Mouse (Mus musculus) liver, embryonic 12.5 days (tissue): ENCODE results near the gene Rab6a. TPM values are rescaled to one million over a fixed set of nuclear protein-coding genes. Genes with fewer than 3 reads are reported as not detected.

Experiments used
- ATAC-seq: fragments of 200-750 bp; cut with Nextera tagmentation; 2 replicates; pipeline ENCODE4 v1.8.0; 2017; ENCODE audit warnings: moderate number of reproducible peaks, mild to moderate bottlenecking, moderate library complexity
- H3K27ac ChIP-seq: fragments of 300-500 bp; sonication (generic); 2 replicates; pipeline ENCODE4 v1.5.1; 2016; ENCODE audit warnings: mild to moderate bottlenecking
- H3K27me3 ChIP-seq: fragments of 300-500 bp; sonication (generic); replicated peaks from 2 replicates; pipeline ENCODE4 v1.6.1; 2016; ENCODE audit warnings: mild to moderate bottlenecking, moderate library complexity
- H3K36me3 ChIP-seq: fragments of 300-500 bp; sonication (generic); 2 replicates; pipeline ENCODE4 v1.6.1; 2016; ENCODE audit warnings: mild to moderate bottlenecking, moderate library complexity
- H3K4me1 ChIP-seq: fragments of 300-500 bp; sonication (generic); 2 replicates; pipeline ENCODE4 v1.6.1; 2016
- H3K4me2 ChIP-seq: fragments of 300-500 bp; sonication (generic); 2 replicates; pipeline ENCODE4 v1.6.1; 2016; ENCODE audit warnings: mild to moderate bottlenecking, moderate library complexity
- H3K4me3 ChIP-seq: fragments of 300-500 bp; sonication (generic); 2 replicates; pipeline ENCODE4 v1.5.1; 2016; ENCODE audit warnings: mild to moderate bottlenecking, moderate library complexity
- H3K9ac ChIP-seq: fragments of 300-500 bp; sonication (generic); 2 replicates; pipeline ENCODE4 v1.6.1; 2016; ENCODE audit warnings: mild to moderate bottlenecking, moderate library complexity
- H3K9me3 ChIP-seq: fragments of 300-500 bp; sonication (generic); replicated peaks from 2 replicates; pipeline ENCODE4 v1.6.1; 2016; ENCODE audit warnings: mild to moderate bottlenecking, moderate library complexity
- WGBS: fragments of 180-500 bp; shearing (Covaris S2); methylation state at CpG from one replicate; pipeline ENCODE4 v1.1.7; 2016; ENCODE audit not compliant: insufficient replicate concordance; 5-methylcytosine and 5-hydroxymethylcytosine counted together
- polyA plus RNA-seq: library from polyadenylated mRNA; unstranded; fragments of >200 nt; fragmentation: Nextera tagmentation; extraction: Ambion mirVana; gene quantifications from 2 replicates; pipeline ENCODE4 v1.2.1, GENCODE M21; 2016

Rab6a gene
- polyA plus RNA-seq, 1 experiment from 2014 or later: 62.0 TPM

GRCm38 (mm10) chr7:100589816-100590215, 17.4 kb upstream of the Rab6a start:
- Histone ChIP-seq H3K36me3 (no peaks in the 10 kb centered on the region), H3K4me3 (no peak overlapping the region), H3K4me2 (0 out of 2 replicates have a peak overlapping the region, but pooled peaks have one; percentile 10), H3K9me3 (no peaks in the 10 kb centered on the region), H3K9ac (no peak overlapping the region), H3K27ac (peak overlapping the region; percentile 63; the same call in 1 of the 2 replicates), H3K4me1 (0 out of 2 replicates have a peak, but pooled peaks cover 11% of the 10 kb centered on the region), H3K27me3 (no peaks in the 10 kb centered on the region)
- WGBS: 55% methylated on average over 1 of the region's 1 CpGs
- no peak for ATAC-seq

- Histone ChIP-seq H3K27me3 (no peaks in the 10 kb centered on the region), H3K9me3 (no peaks in the 10 kb centered on the region), H3K4me3 (peak overlapping the region; percentile 69), H3K36me3 (no peaks in the 10 kb centered on the region), H3K9ac (peak overlapping the region; percentile 75), H3K27ac (peak overlapping the region; percentile 83), H3K4me2 (peak overlapping the region; percentile 75), H3K4me1 (0 out of 2 replicates have a peak, but pooled peaks cover 11% of the 10 kb centered on the region)
- 45% methylated on average over 7 of the region's 7 CpGs for WGBS
- ATAC-seq: no peak
These were observed 16.7 kb upstream of the Rab6a start for GRCm38 (mm10) chr7:100590504-100590844.

- WGBS: under 1% methylated on average over 16 of the region's 20 CpGs
- peak overlapping the region; percentile 75 for H3K4me2 ChIP-seq
- ATAC-seq: peak; percentile 94
These were observed 16.2 kb upstream of the Rab6a start for GRCm38 (mm10) chr7:100590845-100591521.

GRCm38 (mm10) chr7:100591522-100591852, 15.7 kb upstream of the Rab6a start:
- H3K4me3 ChIP-seq: peak overlapping the region; percentile 69
- H3K27me3 ChIP-seq: no peaks in the 10 kb centered on the region
- peak overlapping the region; percentile 83; the same call in 1 of the 2 replicates for H3K27ac ChIP-seq
- peak overlapping the region; percentile 75 for H3K4me2 ChIP-seq
- H3K36me3 ChIP-seq: no peaks in the 10 kb centered on the region
- H3K9ac ChIP-seq: peak overlapping the region; percentile 75
- no peaks in the 10 kb centered on the region for H3K9me3 ChIP-seq
- WGBS: 11% methylated on average over 2 of the region's 2 CpGs
- H3K4me1 ChIP-seq: 0 out of 2 replicates have a peak, but pooled peaks cover 11% of the 10 kb centered on the region
- 0 out of 2 replicates have a peak, but pooled peaks have one; percentile 14 for ATAC-seq

More at GRCm38 (mm10) chr7:100590845-100591521, 16.2 kb upstream of the Rab6a start:
- H3K36me3 ChIP-seq: no peaks in the 10 kb centered on the region
- H3K27ac ChIP-seq: peak overlapping the region; percentile 83
- peak overlapping the region; percentile 69 for H3K4me3 ChIP-seq
- 0 out of 2 replicates have a peak, but pooled peaks cover 11% of the 10 kb centered on the region for H3K4me1 ChIP-seq
- no peaks in the 10 kb centered on the region for H3K27me3 ChIP-seq
- no peaks in the 10 kb centered on the region for H3K9me3 ChIP-seq
- peak overlapping the region; percentile 75 for H3K9ac ChIP-seq

GRCm38 (mm10) chr7:100593349-100593748, 13.9 kb upstream of the Rab6a start:
- no peak for ATAC-seq
- H3K4me3 ChIP-seq: no peak overlapping the region
- H3K9me3 ChIP-seq: no peaks in the 10 kb centered on the region
- H3K36me3 ChIP-seq: no peaks in the 10 kb centered on the region
- H3K4me1 ChIP-seq: 0 out of 2 replicates have a peak, but pooled peaks cover 11% of the 10 kb centered on the region
- H3K4me2 ChIP-seq: no peak overlapping the region
- no peak overlapping the region for H3K27ac ChIP-seq
- H3K27me3 ChIP-seq: no peaks in the 10 kb centered on the region
- H3K9ac ChIP-seq: no peak overlapping the region

- 44% methylated on average over 5 of the region's 5 CpGs for WGBS
- ATAC-seq: no peak
- Histone ChIP-seq H3K4me2 (no peak overlapping the region), H3K27ac (no peak overlapping the region), H3K9me3 (no peaks in the 10 kb centered on the region), H3K4me3 (no peak overlapping the region), H3K4me1 (no peaks in the 10 kb centered on the region), H3K9ac (no peak overlapping the region), H3K36me3 (no peaks in the 10 kb centered on the region), H3K27me3 (peaks cover 8% of the 10 kb centered on the region; the same call in 1 of the 2 replicates)
These were observed 7.0 kb upstream of the Rab6a start for GRCm38 (mm10) chr7:100600211-100600610.

- H3K9me3 ChIP-seq: no peaks in the 10 kb centered on the region
- H3K36me3 ChIP-seq: no peaks in the 10 kb centered on the region
- 0 out of 2 replicates have a peak, but pooled peaks cover 8% of the 10 kb centered on the region for H3K27me3 ChIP-seq
- H3K4me2 ChIP-seq: peak within 1 kb of the TSS; percentile 77
- 1% methylated on average over 43 of the region's 43 CpGs for WGBS
- peak within 1 kb of the TSS; percentile 99 for H3K9ac ChIP-seq
- peak; percentile 28 for ATAC-seq
- peak within 1 kb of the TSS; percentile 100 for H3K27ac ChIP-seq
- H3K4me3 ChIP-seq: peak within 1 kb of the TSS; percentile 98
- H3K4me1 ChIP-seq: peaks cover 22% of the 10 kb centered on the region
These were observed 1.0 kb downstream of the Rab6a start, which contains the start of gene Mrpl48 for GRCm38 (mm10) chr7:100608130-100608741. Gene Mrpl48 (minus strand): TSS chr7:100608301.

GRCm38 (mm10) chr7:100608910-100609309, 1.7 kb downstream of the Rab6a start:
- peaks cover 28% of the 10 kb centered on the region for H3K4me1 ChIP-seq
- peak overlapping the region; percentile 100 for H3K27ac ChIP-seq

GRCm38 (mm10) chr7:100616121-100616857, 9.1 kb downstream of the Rab6a start:
- Histone ChIP-seq H3K27me3 (no peaks in the 10 kb centered on the region), H3K4me1 (peaks cover 57% of the 10 kb centered on the region), H3K36me3 (no peaks in the 10 kb centered on the region), H3K4me2 (peak overlapping the region; percentile 55), H3K4me3 (no peak overlapping the region), H3K9ac (peak overlapping the region; percentile 44), H3K27ac (peak overlapping the region; percentile 80), H3K9me3 (no peaks in the 10 kb centered on the region)
- ATAC-seq: peak; percentile 89
- WGBS: 62% methylated on average over 4 of the region's 4 CpGs

More at GRCm38 (mm10) chr7:100608910-100609309, 1.7 kb downstream of the Rab6a start:
- Histone ChIP-seq H3K4me2 (peak overlapping the region; percentile 77), H3K27me3 (0 out of 2 replicates have a peak, but pooled peaks cover 8% of the 10 kb centered on the region), H3K9ac (peak overlapping the region; percentile 99), H3K4me3 (peak overlapping the region; percentile 98), H3K9me3 (no peaks in the 10 kb centered on the region), H3K36me3 (no peaks in the 10 kb centered on the region)
- ATAC-seq: no peak
- 16% methylated on average over 4 of the region's 4 CpGs for WGBS

GRCm38 (mm10) chr7:100622277-100622676, 15.1 kb downstream of the Rab6a start:
- WGBS: 72% methylated on average over 2 of the region's 2 CpGs
- no peaks in the 10 kb centered on the region for H3K27me3 ChIP-seq
- no peak overlapping the region for H3K4me2 ChIP-seq
- no peak overlapping the region for H3K4me3 ChIP-seq
- 0 out of 2 replicates have a peak, but pooled peaks have one; percentile 52 for ATAC-seq
- peaks cover 35% of the 10 kb centered on the region for H3K4me1 ChIP-seq
- H3K9me3 ChIP-seq: no peaks in the 10 kb centered on the region
- peaks cover 2% of the 10 kb centered on the region; the same call in 1 of the 2 replicates for H3K36me3 ChIP-seq
- no peak overlapping the region for H3K9ac ChIP-seq
- no peak overlapping the region for H3K27ac ChIP-seq

- no peaks in the 10 kb centered on the region for H3K27me3 ChIP-seq
- WGBS: 73% methylated on average over 3 of the region's 3 CpGs
- H3K9ac ChIP-seq: no peak overlapping the region
- no peak overlapping the region for H3K4me2 ChIP-seq
- H3K4me1 ChIP-seq: peaks cover 26% of the 10 kb centered on the region
- H3K36me3 ChIP-seq: peaks cover 17% of the 10 kb centered on the region
- no peak for ATAC-seq
- no peak overlapping the region for H3K27ac ChIP-seq
- H3K4me3 ChIP-seq: no peak overlapping the region
- no peaks in the 10 kb centered on the region for H3K9me3 ChIP-seq
These were observed 17.3 kb downstream of the Rab6a start for GRCm38 (mm10) chr7:100624538-100624937.
